Mouse (Mus musculus) urinary bladder, postnatal 10 days (tissue): ENCODE results near the gene Stxbp5l.
"Not testable (repeated sequence)": the region's sequence is repeated elsewhere in the genome, so short reads cannot be mapped to it uniquely, and the experiment has no call there.

Source experiments
- DNase-seq: peaks from one replicate; pipeline ENCODE4 v3.0.0; 2022; ENCODE audit warnings: low spot score

Stxbp5l gene

DNA sequence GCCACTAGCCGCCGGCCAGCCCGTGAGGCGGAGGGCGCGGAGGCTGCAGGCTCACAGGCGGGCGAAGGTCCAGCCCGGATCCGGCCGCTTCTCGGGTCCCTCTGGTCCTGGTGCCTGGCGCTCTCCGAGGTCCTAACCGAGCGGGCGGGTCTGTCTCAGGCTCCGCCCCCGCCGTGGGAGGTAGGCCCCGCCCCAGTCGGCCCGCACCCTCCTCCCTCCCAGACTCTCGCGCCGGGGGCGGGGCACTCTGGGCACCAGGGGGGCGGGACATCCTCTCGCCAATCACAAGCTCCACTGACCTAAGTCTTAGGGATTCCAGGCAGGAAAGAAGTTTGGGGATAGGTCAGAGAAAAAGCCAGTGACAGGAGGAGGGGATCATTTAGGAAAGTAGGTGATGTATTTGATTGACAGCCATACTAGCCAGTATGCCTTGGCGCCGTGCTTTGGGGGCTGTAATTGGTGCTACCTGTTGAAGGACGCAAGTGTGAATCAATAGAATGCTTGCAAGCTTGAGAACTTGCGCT, at the start of gene Stxbp5l:
Gene Stxbp5l (minus strand): TSS at position 142 of the 524 bp plus-strand sequence.
- DNase-seq: peak; percentile 51

DNA sequence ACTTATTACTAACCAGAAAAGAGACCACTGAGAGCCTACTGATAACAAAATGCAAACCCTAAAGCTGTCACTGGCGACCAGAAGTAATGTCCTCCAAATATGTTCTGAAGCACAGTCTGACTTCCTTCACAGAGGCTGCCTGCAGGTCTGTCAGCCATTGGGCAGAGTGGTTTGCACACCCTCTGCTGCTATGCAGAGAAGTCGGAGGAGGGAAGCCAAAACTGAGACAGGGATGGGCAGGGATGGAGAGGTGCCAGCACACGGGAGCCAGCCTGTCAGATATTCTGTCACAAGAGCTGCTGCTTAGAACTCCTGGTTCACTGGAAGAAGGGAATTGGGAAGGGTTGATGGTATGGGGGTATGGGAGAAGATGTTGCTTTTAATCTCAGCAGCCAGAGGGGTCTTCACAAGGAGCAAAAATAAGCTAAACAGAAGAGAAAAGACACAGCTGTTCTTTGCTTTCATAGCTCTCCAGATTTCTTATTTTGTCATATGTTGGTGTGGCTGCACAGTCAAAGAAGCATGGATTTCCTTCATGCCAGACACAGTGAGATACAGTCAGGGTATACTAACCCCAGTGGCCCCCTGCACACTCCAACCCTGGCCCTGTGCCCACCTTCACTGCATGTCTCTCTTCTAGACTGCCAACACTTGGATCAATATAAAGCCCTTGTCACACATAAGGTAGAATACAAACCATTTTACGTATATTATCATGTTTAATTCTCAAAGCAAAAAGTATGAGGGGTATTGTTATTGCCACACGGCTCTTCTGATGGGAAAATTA, 48.8 kb upstream of the Stxbp5l start:
- no peak for DNase-seq

DNA sequence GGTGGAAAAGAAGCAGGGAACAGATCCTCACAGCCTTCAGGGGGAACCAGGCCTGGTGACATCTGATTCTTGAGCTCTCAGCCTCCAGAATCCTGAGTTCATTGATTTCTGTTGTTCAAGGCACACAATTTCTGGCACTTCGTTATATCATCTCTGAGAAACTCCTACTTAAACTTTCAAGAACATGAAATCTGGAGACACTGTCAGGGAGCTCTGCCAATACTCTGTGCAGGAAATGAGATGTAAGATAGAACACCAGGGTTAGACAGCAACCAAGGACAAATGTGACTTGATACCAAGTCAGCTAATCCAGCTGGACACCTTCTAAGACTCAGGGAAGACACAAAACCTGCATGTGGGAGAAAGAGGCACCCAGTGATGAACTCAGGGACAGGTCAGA, 40.7 kb upstream of the Stxbp5l start:
- DNase-seq: no peak

DNA sequence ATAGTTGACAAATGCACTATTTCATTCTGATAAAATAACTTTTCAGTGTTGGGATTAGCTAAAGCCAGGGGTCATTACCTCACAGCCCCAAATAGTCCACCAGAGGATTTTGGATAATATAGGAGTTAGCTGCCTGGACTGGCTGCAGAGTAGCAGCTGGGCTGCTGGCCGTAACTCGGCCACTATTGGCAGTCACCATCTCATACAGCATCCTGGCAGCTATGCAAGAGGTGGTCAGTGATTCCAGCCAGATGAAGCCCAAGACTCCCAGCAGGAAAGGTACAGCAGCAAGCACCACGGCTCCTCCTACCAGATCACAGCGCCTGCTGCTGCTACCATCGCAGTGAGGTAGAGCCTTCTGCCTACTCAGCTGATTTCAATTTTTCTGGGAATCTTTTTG, 38.1 kb upstream of the Stxbp5l start:
- DNase-seq: no peak

DNA sequence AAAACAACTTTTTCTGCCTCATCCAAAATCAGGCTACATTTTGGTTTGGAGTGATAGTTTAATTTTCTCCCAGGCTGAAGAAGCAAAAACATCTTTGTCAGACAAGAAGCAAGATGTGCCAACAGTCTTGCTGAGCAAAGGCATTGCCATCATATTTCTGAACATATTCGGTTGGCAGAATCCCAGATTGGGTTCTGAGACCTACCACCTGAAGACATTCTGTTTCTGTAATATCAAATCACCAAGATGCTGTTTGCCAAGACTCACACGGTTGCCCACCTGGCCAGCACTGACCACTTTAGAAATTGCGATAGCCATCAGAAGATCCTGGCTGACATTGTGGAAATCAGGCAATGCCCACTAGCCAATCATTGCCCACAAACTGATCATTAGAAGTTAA, 37.1 kb upstream of the Stxbp5l start:
- DNase-seq: no peak

DNA sequence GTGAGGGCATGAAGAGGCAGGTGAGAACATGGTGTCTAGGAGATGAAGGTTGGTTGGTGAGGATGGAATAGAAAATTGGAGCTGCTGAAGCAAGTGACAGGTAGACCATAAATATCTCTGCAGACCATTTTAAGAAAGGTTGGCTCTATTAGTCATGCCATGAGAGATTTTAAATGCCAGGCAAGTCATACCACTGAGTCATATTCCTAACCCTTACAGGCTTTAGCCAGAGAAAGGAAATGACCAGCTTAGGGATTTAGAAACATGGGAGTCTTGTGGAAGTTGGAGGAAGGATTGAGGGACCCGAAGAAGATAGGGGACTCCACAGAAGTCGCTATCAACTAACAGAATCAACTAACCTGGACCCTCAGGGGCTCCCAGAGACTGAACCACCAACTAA, 35.8 kb upstream of the Stxbp5l start:
- no peak for DNase-seq

DNA sequence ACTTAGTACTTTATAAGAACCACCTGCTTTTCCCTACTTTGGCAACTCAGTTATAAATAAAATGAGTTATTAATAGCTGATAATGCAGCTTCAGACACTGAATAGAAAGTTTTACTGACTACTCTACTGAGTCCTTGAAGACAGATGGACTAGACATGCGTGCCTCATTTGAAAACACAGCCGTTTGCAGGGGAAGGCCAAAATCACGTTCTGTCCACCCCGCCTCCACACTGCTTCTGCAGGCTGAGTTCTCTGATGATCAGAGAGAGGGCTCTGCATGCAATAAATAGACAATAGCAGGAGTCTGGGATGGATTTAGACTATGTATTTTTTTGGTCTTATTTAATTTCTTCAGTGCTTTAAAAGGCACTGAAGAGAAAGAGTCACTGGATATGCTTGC, 20.8 kb upstream of the Stxbp5l start:
- no peak for DNase-seq

DNA sequence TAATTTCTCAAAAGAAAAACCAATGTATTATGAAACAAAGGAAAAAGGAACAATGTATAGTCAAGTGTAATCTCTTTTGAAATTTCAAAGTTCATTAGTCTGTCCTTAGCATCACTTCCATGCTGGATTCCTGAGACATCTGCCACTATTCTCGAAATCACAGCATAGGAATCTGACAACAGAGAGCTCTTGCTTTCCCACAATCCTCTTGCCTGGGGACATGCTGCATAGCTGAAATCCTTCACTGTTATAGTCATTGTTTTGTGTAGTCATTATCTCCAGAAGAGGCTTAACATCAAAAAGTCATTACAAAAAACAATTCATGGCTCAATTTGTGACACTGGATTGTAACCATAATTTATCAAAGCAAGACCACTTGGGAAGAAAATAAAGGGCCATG, 20.2 kb upstream of the Stxbp5l start:
- DNase-seq: no peak

DNA sequence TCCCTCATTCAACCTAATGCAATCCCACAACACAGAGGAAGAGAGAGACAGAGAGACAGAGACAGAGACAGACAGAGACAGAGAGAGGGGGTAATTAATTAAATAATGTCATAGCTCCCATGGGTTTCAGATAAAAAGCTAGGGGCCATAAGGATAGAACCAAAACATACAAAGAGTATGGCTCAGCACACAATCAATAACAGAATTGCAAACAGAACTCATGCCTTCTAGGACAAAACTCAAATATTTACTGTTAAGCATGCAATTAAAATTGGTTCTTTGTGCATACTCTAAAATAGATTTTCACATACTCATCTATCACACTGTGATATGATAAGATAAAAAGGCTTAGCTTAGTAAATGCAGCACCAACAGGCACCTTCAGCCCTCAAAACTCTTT, 5.2 kb upstream of the Stxbp5l start:
- no peak for DNase-seq

DNA sequence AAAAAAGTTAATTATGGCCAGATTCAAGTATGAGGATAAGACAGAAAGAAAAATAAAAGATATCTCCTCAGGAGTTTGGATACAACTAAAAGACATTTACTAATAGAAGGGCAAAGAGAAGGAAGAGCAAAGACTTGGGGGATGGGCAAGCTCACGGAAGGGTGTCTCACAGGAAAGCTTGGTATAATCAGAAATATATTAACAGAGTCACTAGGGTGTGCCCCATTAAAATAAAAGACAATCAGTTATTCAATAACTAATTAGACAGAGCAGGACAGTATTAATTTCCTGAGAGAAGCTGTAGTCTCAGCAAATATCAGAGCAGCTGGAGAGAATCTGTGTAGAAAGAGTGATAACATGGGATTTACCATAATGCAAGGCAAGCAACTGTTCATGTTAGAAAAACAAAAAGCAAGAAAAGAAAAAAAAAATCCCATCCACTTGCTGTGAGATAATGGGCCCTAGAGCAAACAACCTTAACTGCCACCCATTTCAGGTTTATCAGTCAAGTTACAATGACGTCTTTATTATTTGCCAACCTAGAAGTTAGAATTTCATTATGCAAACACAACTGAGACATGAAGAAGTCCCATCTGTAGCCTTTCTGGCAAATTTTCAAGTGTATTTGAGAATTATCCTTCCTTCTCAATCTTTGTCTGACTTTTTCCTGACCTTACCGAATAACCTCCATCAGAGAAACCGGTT, 4.6 kb upstream of the Stxbp5l start:
- no peak for DNase-seq

DNA sequence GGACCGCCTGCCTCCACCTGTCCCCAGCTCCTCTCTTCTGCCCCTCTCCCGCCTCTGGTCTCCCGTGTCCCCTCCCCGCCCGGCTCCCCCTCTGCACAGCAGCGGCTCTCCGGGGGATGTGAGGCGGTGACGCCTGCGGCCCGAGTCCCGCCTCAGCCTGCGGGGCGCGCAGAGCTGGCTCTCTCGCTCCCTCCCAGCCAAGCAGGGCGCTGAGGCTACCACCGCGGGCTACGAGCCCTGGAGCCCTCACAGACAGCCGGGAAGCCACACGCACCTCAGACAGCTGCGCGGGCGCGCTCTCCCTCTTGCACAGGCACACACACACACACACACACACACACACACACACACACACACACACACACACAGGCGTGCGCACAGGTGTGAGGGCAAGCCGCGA, 393 bp downstream of the Stxbp5l start:
- no peak for DNase-seq

DNA sequence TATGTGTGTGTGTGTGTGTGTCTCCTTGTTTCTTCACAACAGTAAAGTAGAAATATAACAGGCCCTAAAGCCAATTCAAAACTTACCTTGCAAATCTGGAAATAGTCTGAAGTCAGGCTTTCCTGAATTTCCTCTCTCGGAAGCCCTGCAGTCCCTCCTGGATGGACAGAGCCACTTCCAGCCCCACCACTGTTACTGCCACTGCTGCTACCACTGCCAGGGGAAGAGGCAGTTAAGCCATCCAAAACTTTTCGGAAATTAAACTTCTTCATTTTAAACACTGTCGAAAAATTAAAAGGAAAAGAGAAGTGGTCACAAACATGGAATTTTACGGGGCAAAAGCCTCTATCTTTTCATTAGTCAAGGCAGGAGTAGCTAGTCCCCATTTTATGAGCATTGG, 1.3 kb downstream of the Stxbp5l start:
- no peak for DNase-seq

DNA sequence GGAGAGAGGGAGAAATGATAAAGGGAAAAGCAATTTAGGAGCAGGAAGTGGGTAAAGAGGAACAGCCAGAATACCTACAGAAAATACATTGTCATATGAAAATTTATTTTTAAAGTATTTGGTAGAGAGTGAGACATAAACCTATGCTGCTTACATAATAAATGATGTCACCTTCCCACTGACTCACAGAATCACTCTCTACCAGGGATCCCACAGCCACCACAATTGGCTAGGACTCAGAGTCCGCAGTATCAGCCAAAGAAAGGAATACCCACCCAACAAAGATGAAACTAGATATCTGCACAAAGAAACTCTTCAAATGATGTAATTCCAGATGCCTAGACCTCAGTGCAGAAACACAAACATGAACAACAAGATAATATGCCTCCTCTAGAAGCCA, 12.0 kb downstream of the Stxbp5l start:
- no peak for DNase-seq

DNA sequence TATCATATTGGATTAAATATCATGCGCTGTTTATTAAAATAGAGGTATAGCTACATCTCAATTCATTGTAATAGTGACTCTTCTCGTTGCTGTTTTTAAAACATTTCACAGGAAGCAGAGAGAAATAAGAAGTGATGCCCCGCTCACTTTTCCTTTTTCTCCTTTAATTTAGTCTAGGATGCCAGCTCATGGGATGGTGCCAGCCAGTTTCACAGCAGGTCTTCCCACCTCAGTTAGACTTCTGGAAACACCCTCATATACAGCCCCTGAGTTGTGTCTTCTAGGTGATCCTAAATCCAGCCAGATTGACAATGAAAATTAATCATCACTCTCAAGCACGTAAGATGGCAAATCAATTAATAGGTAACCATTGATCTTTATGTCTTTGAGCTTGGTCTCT, 17.3 kb downstream of the Stxbp5l start:
- DNase-seq: no peak

DNA sequence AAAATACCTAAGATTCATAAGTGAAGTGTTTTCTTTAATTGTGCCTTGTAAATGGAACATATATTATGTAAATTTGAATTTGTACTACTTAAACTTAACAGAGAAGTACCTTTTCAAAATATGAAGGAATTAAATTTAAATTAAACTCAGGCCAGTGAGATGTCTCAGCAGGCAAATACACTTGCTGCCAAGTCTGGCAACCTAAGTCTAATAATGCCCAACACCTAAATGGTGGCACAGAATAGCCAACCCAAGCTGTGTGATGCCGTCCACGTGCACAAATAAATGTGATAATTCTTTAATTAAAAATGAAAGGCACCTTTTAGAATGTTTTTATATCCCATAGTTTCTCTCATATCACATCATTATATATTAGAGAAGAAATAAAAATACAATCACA, 20.8 kb downstream of the Stxbp5l start:
- no peak for DNase-seq

DNA sequence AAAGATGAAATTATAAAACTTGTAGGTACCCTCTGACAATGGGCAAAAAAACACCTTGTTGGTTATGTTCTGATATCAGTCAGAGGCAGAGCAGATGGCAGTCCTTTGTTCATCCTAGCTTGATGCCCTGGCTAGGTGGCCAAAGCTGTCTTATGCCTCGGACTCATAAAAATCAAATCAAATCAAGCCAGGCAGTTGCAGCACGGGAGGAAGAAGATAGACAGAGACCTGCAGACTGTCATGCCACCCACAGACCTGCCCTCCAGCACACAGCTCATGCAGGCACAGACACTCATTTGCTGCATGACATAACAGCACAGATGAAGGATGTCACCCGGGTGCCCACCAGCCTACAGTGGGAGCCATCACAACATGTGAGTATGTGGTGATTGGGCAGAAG, 29.1 kb downstream of the Stxbp5l start:
- no peak for DNase-seq

DNA sequence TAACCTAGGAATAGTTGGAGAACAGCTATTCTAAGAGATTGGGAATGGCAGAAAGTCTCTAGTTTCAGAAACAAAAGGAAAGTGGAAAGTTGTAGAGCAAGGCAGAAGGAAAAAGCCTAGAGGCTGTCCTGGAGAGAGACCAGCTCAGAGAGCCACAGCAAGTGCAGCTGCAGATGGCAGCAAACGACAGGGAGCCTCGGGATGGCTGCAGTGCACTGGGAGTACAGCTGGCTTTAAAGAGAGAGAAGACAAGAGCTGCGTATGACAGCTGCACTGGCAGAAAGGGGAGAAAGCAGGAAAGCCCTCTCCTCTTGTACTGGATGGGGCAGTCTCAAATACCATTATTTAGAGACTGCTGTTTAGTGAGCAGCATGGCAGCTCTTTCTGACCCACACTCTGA, 37.7 kb downstream of the Stxbp5l start:
- DNase-seq: no peak

DNA sequence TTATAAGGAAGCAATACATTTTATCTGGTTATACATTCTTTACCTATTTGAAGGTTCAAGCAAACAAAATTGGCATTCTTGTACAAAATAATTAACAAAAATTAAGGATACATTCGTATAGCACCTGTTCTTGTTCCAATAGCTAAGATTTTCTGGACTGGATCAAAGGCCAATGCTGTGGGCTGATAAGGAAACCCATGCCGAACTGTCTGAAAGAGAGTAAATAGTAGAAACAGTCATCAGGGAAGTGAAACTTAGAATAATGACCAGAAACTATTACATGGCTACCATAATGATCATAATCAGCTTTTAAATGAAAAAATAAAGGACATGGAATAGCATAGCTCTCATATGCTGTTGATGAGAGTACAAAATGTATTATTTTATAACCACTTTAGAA, 39.8 kb downstream of the Stxbp5l start:
- no peak for DNase-seq

DNA sequence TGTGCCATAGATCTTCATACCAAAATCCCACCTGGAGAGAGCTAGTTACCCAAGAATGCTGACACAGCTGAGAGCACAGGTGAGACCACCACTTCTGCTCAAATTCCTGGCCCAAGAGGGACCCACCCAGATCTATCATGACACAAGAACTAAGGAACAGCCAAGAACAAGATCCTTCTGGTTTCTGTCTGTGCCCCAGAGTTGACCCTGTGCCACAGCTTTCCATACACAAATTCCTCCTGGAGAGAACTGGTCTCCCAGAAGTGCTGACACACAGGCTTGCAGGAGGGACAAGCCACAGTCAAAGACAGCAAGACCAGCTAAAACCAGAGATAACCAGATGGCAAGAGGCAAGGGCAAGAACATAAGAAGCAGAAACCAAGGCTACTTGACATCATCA, 43.3 kb downstream of the Stxbp5l start:
- not testable (repeated sequence) for DNase-seq

DNA sequence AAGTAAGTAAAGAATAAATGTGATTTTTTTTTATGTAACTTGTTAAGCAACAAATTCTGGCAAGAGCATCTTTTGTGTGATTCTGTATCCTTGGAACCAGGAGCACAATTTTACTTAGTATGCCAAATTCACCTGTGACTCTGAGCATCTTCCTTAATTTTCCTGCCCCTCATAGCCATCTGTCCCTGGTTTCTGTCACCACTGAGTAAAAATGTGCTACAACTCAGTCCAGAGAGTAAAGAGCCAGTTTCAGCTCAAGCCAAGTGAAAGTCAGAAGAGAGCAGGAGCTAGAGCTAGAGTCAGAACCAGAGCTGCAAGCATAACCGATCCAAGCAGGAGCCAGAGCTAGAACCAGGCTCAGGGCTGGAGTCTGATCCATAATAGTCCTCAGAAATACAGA, 46.6 kb downstream of the Stxbp5l start:
- DNase-seq: no peak

DNA sequence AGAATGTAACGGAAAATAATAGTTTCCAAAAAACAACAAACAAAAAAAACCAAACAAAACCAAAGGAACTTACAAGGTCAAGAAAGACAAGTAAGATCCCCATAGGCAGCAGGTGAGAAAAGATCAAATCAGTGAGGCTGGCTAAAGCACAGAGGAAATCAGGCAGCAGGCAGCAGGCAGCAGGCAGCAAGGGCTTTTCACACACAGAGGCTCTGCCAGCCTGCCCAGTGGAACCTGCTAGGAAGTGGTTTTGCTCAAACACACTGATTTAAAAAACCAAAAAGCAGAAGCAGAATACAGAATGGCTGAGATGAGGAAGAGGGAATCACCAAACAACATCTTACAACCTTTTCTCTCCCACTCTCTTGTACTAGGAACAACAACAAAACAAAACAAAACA, 47.2 kb downstream of the Stxbp5l start:
- DNase-seq: no peak

DNA sequence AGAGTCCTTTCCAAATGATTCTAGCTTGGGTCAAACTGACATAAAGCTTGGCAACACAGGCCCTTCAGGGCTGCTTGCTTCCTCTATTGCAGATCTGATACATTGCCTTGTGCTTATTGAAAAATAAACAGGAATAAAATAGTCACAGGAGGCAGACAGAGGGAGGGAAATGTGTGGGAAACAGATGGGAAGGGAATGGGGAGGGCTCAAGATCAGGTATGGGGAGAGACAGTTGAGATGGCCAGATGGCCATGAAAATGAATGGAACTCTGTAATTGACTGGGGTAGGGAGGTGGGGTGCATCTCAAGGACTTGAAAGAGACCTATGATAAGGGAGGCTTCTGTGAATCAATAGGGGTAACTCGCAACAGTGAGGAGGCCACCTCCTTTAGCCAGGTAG, 80.3 kb downstream of the Stxbp5l start:
- DNase-seq: no peak

DNA sequence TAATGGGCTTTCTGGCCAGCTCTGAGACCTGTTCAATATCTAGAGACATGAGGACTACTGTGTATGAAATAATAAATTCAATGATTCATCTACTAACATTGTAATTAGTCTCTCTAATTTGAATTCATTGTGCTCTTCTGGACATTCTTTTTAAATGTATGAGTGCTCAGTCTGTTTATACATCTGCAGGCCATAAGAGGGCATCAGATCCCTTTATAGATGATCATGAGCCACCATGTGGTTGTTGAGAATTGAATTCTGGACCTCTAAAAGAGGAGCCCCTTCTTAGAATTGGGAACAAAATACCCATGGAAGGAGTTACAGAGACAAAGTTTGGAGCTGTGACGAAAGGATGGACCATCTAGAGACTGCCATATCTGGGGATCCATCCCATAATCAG, 92.2 kb downstream of the Stxbp5l start:
- DNase-seq: no peak

DNA sequence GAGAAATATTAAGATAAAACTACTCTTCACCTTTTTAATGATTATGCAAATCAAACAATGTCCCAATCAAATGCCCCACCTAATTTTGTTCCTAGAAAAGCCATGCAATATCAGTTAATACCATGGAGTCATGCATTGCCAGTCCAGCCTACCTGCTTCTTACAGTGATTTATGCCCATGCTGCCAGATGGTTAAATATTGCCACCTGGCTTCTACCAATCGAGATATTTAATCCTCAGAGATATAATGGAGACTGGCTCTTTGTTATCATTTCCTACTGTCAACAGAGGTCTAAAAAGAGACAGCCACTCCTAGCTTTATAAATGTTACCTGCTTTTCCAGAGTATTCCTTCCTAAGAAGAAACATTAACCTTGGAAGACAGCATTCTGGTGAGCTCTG, 104.6 kb downstream of the Stxbp5l start:
- no peak for DNase-seq
